Mouse (Mus musculus) gastrocnemius, postnatal 25 days (tissue): Measurements from ENCODE around the gene Tubb5. TPM values are rescaled to one million over a fixed set of nuclear protein-coding genes. Genes with fewer than 3 reads are reported as not detected.

Experiments
- DNase-seq: peaks from one replicate; pipeline ENCODE4 v3.0.0; 2022
- long read RNA-seq, 2 experiments: library from polyadenylated mRNA; stranded (forward); transcript quantifications; one replicate each; pipeline ENCODE4 v2.0.0; 2021
- total RNA-seq, 2 experiments: library from RNA; stranded (reverse); gene quantifications; 1 replicate in 1 of 2; 2 replicates in 1 of 2; pipeline ENCODE4 v1.2.3; 2021

The Tubb5 gene
- total RNA-seq = 10 to 100 TPM; 39.2 to 54.5 TPM
- long read RNA-seq, experiment 1, transcript Tubb5-201 (4 exons, 2,649 nt) = major isoform, 31 of 37 reads
- long read RNA-seq, experiment 1, partial matches to known transcripts = 0 of 37 reads
- long read RNA-seq, experiment 1, other reads (novel, unspliced or antisense) = 6 of 37 reads
- long read RNA-seq, experiment 2, transcript Tubb5-201 (4 exons, 2,649 nt) = major isoform, 32 of 37 reads
- long read RNA-seq, experiment 2, partial matches to known transcripts = 0 of 37 reads
- long read RNA-seq, experiment 2, other reads (novel, unspliced or antisense) = 5 of 37 reads

GRCm38 (mm10) chr17:35838122-35838544, at the start of gene Tubb5:
Gene Tubb5 (minus strand): TSS chr17:35838306.
- DNase-seq = peak; percentile 97

DNA sequence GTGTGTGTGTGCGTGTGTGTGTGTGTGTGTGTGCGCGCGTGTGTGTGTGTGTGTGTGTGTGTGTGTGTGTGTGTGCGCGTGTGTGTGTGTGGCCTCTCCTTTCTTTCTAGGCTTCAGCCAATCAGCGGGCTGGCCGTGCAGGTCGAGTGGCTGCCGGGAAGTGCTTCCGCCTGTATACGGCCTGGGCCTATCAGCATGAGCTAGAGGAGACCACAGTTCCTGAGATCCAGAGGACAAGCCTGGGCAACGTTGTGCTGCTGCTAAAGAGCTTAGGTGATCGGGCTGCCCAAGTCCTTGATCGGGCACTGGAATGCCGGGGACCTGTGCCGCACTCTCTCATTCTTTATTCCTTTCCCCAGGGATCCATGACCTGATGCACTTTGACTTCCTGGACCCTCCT, 49.6 kb upstream of the Tubb5 start:
- no peak for DNase-seq

DNA sequence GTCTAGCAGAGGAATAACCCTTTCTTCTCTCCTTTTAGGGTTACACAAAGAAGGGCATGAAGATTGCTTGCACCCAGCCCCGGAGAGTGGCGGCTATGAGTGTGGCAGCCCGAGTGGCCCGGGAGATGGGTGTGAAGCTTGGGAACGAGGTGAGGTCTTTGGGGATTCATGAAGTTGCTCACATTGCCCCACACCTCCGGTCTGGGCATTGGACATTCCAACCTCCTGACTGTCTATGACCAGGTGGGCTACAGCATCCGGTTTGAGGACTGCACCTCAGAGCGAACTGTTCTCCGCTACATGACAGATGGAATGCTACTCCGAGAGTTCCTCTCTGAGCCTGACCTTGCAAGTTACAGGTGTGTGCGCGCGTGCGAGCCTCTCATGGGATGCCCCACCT, 45.7 kb upstream of the Tubb5 start:
- DNase-seq = no peak

GRCm38 (mm10) chr17:35882924-35883323, 44.8 kb upstream of the Tubb5 start:
- DNase-seq = no peak

DNA sequence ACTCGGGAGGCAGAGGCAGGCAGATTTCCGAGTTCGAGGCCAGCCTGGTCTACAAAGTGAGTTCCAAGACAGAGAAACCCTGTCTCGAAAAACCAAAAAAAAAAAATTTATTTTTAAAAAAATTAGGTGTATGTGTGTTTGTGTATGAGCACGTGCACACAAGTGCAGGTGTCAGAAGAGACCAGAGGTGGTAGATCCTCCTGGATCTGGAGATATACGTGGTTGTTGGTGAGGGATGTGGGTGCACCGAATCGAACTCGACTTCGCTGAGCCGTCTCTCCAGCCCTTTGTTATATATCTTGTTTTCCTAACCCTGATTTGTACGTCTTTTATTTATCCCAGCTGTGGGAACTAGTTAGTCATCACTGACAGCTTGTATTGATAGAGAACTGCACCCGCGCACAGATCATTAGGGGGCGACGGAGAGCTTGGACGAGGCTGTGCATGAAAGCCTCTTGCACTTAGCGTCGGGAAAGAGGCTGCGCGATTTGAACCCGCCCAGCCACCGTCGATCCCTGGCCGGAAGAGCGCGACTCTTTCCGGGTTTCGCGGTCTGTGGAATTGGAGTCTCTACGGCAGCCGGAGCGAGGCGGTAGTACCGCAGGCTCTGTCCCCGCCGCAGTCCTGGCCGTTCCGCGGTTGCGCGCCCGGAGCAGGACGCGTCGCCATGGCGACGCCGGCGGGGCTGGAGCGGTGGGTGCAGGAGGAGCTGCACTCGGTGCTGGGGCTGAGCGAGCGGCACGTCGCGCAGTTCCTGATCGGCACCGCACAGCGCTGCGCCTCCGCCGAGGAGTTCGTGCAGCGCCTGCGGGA, 41.3 kb upstream of the Tubb5 start, which contains the start of gene Dhx16:
Dhx16 (plus strand) TSS at position 575 of the 813 bp plus-strand sequence.
- DNase-seq = peak; percentile 93

DNA sequence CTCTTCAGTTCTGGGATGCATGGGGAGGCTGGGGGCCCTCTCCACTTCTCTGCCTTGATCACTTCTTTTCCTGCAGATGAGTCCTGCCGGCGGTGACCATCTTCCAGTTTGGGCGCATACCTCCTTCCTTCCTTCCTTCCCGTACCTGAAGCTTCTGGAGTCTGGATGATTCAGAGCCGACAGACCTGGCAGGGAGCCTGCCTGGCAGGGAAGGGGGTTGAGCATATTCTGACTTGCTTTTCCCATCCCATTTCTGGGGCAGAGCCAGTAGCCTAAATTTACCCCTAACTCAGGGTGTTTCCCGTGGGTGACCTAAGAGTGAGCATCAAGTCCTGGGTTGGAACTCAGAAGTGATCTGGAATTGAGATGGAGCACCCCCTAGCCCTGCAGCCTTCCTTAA, 36.6 kb upstream of the Tubb5 start:
- no peak for DNase-seq

DNA sequence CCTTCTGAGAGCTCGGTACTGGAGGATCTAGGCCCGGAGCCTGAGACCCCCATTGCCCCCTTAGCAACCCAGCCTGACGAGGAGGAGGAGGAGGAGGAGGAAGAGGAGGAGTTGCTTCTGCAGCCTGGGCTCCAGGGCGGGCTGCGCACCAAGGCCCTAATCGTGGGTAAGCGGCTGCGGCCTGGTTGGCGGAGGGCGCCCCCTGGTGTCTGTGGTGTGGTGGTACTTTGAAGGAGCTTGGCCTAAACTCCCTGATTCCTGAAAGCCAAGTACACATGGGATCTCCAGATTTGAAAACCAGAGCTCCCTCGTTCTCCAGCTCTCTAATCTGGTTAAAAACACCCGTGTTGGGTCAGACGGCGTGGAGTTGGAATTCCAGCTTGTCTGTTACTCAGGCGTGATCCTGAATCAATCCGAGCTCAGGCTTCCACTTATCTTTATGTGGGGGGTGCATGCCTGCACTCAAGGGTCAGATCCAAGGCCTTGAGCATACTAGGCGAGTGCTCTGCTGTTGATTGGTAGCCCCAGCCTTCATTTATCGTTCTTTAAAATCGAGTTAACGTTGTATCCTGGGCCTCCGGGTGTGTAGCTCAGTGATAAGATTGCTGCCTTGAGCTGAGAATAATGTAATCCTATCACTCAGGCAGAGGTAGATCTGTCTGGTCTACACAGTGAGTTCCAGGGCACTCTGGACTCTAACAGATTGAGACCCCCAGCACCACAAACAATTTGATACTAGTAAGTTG, 35.8 kb upstream of the Tubb5 start:
- peak; percentile 84 for DNase-seq

DNA sequence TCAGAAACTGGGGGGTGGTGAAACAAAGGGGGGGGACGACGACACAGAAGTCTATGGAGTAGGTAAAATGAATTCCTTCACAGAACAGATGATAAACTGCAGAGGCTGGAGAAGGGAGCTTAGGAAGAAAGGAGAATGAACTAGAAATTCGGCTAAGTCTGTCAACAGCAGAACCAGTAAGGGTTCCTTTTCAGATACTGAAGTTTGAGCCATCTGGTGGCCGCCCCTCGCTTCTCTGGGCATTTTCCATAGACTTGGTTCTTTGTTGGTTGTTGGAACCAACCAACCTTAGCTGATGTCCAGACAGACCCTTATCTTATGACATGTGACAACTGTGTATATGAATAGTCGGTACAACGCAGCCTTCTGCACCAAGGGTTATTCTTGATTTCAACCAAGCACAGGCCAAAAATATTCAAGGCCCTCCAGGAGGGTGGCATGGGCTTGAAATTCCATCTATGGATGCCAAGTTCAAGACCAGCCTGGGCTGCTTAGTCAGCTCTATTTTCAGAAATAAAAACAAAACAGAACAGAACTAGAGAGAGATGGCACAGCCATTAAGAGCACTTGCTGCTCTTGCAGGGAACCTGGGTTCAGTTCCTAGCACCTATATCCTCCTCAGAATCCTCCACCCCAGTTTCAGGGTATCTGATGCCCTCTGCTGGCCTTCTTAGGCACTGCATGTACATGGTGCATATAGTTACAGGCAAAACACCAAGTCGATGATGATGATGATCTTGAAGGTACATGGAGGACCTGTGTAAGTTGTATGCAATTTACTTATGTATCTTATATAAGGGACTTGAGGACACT, 33.0 kb upstream of the Tubb5 start:
- DNase-seq = no peak

DNA sequence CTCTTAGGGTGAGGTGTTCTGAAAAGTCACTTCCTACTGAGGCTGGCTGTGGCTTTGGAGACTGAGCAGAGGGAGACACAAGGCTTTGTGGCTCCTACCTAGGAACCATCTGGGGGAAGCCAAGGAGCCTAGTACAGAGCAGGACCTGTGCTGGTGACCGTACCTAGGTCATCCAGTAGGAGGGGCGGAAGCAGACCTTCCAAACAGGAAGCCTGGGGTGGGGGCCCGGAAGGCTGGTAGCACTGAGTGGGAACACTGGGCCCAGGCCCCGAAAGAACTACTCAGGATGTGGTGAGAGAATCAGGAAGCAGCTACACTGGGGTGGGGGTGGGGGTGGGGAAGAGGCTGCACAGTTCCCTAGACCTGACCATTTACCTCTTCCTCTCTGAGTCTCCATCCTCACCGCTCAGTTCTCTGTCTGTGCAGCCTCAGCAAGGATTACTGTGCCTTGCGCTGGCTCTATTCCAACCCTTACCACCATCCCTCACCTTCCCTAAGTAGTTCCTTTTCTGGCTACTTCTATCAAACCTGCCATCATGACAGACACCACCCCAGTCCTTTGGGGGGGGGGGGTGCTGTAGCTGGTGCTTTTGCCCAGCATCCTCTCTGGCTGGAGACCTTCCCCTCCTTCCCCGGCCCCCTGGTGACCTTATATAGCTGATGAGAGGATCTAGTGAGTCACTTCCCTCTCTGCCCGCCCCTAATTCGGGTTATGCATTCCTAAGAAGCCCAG, 32.2 kb upstream of the Tubb5 start:
- DNase-seq = peak; percentile 75

GRCm38 (mm10) chr17:35869346-35870067, 31.4 kb upstream of the Tubb5 start:
- DNase-seq = peak; percentile 47

DNA sequence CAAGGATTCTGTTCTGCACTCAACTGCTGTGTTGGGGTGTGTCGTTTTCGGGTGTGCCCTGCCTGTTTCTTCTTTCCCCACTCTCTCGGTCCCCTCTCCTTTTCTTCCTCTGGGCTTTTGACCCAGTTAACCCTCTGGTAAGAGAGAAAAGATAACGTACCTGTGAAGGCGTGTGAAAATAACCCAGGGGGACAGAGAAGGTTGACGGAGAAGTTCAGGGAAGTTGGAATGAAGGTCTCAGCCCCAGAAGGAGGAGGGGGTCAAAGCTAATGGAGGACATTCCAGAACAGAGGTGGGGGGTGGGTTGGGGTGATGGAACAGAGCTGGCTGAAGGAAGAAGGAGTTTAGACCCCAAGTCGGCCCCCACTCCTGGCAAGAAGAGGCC, 30.8 kb upstream of the Tubb5 start:
- no peak for DNase-seq

DNA sequence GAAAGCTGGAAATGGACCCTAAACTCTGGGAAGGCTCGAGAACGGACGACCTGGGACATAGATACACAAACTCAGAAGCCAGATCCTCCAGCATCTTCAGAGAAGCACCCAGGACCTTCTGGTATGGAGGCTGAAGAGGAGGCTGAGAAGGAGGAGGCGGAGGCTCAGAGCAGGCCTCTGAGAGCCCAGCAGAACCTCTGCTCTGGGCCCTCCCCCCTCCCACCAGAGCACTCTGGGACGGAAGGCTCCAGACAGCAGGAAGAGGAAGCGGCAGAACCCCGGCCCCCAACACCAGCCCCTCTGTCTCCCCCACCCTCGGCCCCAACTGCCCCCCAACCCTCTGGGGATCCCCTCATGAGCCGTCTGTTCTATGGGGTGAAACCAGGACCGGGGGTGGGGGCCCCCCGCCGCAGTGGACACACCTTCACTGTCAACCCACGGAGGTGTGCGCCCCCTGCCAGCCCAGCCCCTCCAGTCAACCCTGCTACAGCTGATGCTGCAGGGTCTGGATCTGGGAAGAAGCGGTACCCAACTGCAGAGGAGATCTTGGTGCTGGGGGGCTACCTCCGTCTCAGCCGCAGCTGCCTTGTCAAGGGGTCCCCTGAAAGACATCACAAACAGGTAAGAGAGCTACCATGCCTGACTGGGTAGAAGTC, 30.2 kb upstream of the Tubb5 start:
- DNase-seq = peak; percentile 62

- no peak for DNase-seq
Measured at GRCm38 (mm10) chr17:35866911-35867890, 29.1 kb upstream of the Tubb5 start.

GRCm38 (mm10) chr17:35866281-35866831, 28.2 kb upstream of the Tubb5 start:
- DNase-seq = peak; percentile 83

GRCm38 (mm10) chr17:35865481-35866280, 27.6 kb upstream of the Tubb5 start, which contains the start of gene Ppp1r18:
Gene Ppp1r18 (plus strand): TSS chr17:35865593.
- DNase-seq = peak; percentile 84

DNA sequence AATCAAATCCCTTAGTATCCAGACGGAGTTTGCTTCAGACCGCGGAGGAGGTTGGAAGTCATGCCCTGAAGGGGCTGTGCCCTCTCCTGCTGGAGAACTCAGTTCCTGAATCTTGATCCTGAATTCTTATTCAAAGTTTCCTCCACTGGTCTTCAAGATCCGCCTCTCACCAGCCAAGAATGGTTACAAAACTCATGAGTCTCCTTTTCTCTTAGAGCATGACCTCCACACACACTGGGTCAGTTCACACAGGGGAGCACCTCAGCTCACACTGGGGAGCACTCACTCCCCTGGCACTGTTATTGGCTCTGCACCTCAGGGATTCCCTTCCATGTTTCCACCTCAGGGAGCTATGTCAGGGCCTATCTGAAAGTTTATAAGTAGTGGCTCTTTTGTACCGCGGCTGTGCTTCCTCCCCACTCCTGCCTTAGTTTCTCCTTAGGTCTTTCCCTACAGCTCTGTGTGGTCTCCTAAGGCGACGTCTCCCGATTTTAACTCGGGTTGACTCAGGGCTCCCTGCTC, 26.8 kb upstream of the Tubb5 start:
- no peak for DNase-seq
